Mouse (Mus musculus): ENCODE measurements around the gene Fbxl8.

DNA sequence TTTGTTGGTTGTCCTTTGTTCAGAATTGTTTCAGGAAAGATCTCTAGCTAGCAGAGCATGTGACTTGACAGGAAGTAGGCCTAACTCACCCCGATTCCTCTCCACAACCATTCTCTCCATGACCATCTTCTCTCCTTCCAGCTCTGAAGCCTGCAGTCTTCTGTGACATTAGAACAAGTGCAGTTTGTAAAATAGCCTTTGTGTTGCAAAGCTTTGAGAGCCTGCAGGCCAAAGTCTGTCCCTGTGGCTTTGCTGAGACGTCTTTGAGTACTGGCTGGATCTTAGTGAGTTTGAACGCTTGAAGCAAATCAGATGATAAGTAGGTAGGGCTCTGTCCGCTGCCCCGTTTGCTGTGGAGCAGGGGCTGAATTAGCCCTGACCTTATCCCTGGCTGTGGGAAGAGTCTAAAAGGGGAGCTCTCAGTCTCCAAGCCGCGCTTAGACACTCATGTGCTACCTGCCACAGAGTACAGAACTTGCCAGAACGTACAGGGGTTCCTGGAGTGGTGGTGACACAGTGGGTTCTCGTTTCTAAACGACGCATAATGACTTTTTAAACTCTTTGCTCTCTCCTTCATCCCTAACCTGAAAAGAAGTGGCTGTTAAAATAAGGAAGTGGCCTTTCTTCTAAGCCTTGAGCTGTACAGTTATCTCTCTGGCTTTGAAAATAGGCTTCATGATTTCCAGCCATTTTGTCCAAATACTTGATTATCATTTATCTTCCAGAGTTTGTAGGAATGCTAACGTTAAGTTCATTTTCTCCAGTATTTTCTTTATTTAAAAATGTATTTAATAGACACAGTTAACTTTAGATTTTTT lies 32.7 kb upstream of the Fbxl8 start:
- TF ChIP-seq EP300 (IDR thresholded peaks at IDR 0.05; ENCODE audit: low read depth) (no peak), CTCF (IDR thresholded peaks at IDR 0.05; ENCODE audit: low read depth) (no peak)
